Mouse (Mus musculus) kidney, adult 18-20 months (tissue): Measurements from ENCODE around the gene Platr17.
"Not testable (repeated sequence)": the region's sequence is repeated elsewhere in the genome, so short reads cannot be mapped to it uniquely, and the experiment has no call there.

ENCODE experiments used
- DNase-seq: peaks from one replicate; pipeline ENCODE4 v3.0.0; 2021

Gene Platr17

GRCm38 (mm10) chr17:33943454-33943853 lies 38.5 kb downstream of the Platr17 start:
- DNase-seq, result no peak

- no peak for DNase-seq
Measured at GRCm38 (mm10) chr17:33947430-33948089, 42.6 kb downstream of the Platr17 start.

GRCm38 (mm10) chr17:33948090-33948904 lies 43.4 kb downstream of the Platr17 start:
- DNase-seq, result no peak

GRCm38 (mm10) chr17:33948905-33949537 lies 44.1 kb downstream of the Platr17 start:
- no peak for DNase-seq

- DNase-seq, result no peak
Measured at GRCm38 (mm10) chr17:33950131-33950625, 45.2 kb downstream of the Platr17 start.

GRCm38 (mm10) chr17:33951021-33951946 lies 46.3 kb downstream of the Platr17 start, which contains the start of gene B3galt4:
Gene B3galt4, minus strand, starts transcription at chr17:33951488.
- DNase-seq, result peak; percentile 73

- DNase-seq, result not testable (repeated sequence)
Measured at GRCm38 (mm10) chr17:33952015-33952414, 47.1 kb downstream of the Platr17 start.

GRCm38 (mm10) chr17:33952879-33953278 lies 47.9 kb downstream of the Platr17 start:
- no peak for DNase-seq

- DNase-seq, result no peak
Measured at GRCm38 (mm10) chr17:33953310-33953709, 48.4 kb downstream of the Platr17 start.

GRCm38 (mm10) chr17:33953961-33954565 lies 49.1 kb downstream of the Platr17 start:
- no peak for DNase-seq

- no peak for DNase-seq
Measured at GRCm38 (mm10) chr17:33954646-33955554, 50.0 kb downstream of the Platr17 start.

GRCm38 (mm10) chr17:33955555-33956214 lies 50.8 kb downstream of the Platr17 start, which contains the start of the genes Vps52 and Rps18:
Gene Vps52, plus strand, starts transcription at chr17:33955812.
Gene Rps18, minus strand, starts transcription at chr17:33956001.
- DNase-seq, result peak; percentile 95
